29 mouse cellular contexts compared by ENCODE assay signal in the genomic region with DNA sequence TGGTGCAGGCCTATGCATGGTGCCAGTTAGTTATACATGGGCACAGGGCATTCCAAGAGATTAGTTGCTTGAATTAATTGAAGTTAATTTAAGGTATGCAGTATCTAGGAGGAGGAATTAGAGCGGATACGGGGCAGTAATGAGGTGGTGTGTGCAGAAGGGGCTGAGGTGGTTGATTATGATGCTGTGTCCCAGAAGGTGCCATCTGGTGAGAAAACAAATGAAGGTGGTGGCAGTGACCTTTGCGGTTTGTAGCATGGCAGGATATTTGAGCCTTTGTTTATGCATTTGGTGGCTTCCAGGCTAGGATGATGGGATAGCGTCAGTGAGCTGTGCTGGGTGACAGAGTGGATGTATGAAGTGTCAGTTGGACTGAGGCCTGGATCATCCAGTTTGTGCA. TPM values are rescaled to one million over a fixed set of nuclear protein-coding genes. Genes with fewer than 3 reads are reported as not detected.
DNase-seq lines count a peak whose midpoint lies in the region; ATAC-seq and TF ChIP-seq lines count a peak whose summit lies in the region.
"Had no signal": no experiment of that assay in that cellular context is flagged by ENCODE, and none has a peak within 500 bp of the region (broad histone marks: within the 10 kb centered on the region; RNA-seq: fewer than 3 reads in every experiment).

No protein-coding gene starts in this region.

- no peak for DNase-seq in liver
- DNase-seq in lung, postnatal 10 days = peak; percentile 15
- DNase-seq in lung, postnatal 36 days = no peak
- DNase-seq in testis, postnatal 10 days (ENCODE audit: low spot score) = no peak
- no peak for DNase-seq in adrenal gland, postnatal 36 days
- DNase-seq: adrenal gland, adult 2 months; adrenal gland, postnatal 10 days; adrenal gland, postnatal 25 days; B cell, adult 2 months; cerebellum, adult 11 months; cerebellum, adult 18-20 months; cerebellum, adult 8-10 months; cerebellum, adult 9-11 months; cerebellum, postnatal 14 days; cerebellum, postnatal 36 days; embryo, embryonic 11 days had no signal

- peak overlapping the region; percentile 85 for H3K27ac ChIP-seq in liver, embryonic 12.5 days
- peak overlapping the region; percentile 74 for H3K27ac ChIP-seq in testis, adult 2 months (ENCODE audit: control insufficient read depth, insufficient read depth, low read depth, low read length)
- H3K27ac ChIP-seq: embryonic facial prominence, embryonic 13.5 days; embryonic facial prominence, embryonic 15.5 days; forebrain, embryonic 10.5 days; forebrain, embryonic 12.5 days had no signal

- no peaks in the 10 kb centered on the region for H3K9me3 ChIP-seq in liver, embryonic 12.5 days (replicated peaks)
- H3K9me3 ChIP-seq: embryonic facial prominence, embryonic 13.5 days; embryonic facial prominence, embryonic 15.5 days; forebrain, embryonic 10.5 days; forebrain, embryonic 12.5 days; G1E had no signal

- no peak for TF ChIP-seq POLR2A in testis, adult 2 months (IDR thresholded peaks at IDR 0.05; ENCODE audit: control insufficient read depth, low read depth, low read length)

- H3K4me3 ChIP-seq in liver, embryonic 12.5 days = no peak overlapping the region
- H3K4me3 ChIP-seq in testis, adult 2 months (ENCODE audit: control insufficient read depth, low read depth, low read length) = no peak overlapping the region
- H3K4me3 ChIP-seq: embryonic facial prominence, embryonic 13.5 days; embryonic facial prominence, embryonic 15.5 days; erythroblast, embryonic 14.5 days; forebrain, embryonic 10.5 days; forebrain, embryonic 12.5 days had no signal

- H3K4me1 ChIP-seq in liver, embryonic 12.5 days = peaks cover 34% of the 10 kb centered on the region
- H3K4me1 ChIP-seq in testis, adult 2 months (ENCODE audit: control insufficient read depth, insufficient read depth, low read length) = peaks cover 2% of the 10 kb centered on the region; the same call in 1 of the 2 replicates
- H3K4me1 ChIP-seq: embryonic facial prominence, embryonic 13.5 days; embryonic facial prominence, embryonic 15.5 days; forebrain, embryonic 10.5 days; forebrain, embryonic 12.5 days had no signal

- H3K27me3 ChIP-seq in liver, embryonic 12.5 days (replicated peaks) = no peaks in the 10 kb centered on the region
- H3K27me3 ChIP-seq in testis, adult 2 months (ENCODE audit: control insufficient read depth, insufficient read depth, low read length) = no peaks in the 10 kb centered on the region
- H3K27me3 ChIP-seq: embryonic facial prominence, embryonic 13.5 days; embryonic facial prominence, embryonic 15.5 days; forebrain, embryonic 12.5 days had no signal

- H3K36me3 ChIP-seq in liver, embryonic 12.5 days = 0 out of 2 replicates have a peak, but pooled peaks cover 4% of the 10 kb centered on the region
- no peaks in the 10 kb centered on the region for H3K36me3 ChIP-seq in testis, adult 2 months (ENCODE audit: control insufficient read depth, insufficient read depth, low read length)
- H3K36me3 ChIP-seq: embryonic facial prominence, embryonic 13.5 days; embryonic facial prominence, embryonic 15.5 days; forebrain, embryonic 10.5 days; forebrain, embryonic 12.5 days; G1E had no signal

- no peak for ATAC-seq in liver, embryonic 12.5 days
- ATAC-seq: CD4-positive, CD25-positive, alpha-beta regulatory T cell, adult 4 months; forebrain, embryonic 14.5 days; forebrain, embryonic 16.5 days had no signal

- no peak for TF ChIP-seq CTCF in testis, adult 2 months (IDR thresholded peaks at IDR 0.05; ENCODE audit: control insufficient read depth, insufficient read depth, insufficient replicate concordance, low read depth, low read length)

- WGBS in liver, embryonic 12.5 days (ENCODE audit: insufficient replicate concordance) = 90% methylated on average over 4 of the region's 4 CpGs

- peak overlapping the region; percentile 50; the same call in 1 of the 2 replicates for H3K4me2 ChIP-seq in liver, embryonic 12.5 days
- H3K4me2 ChIP-seq: embryonic facial prominence, embryonic 13.5 days; embryonic facial prominence, embryonic 15.5 days; forebrain, embryonic 12.5 days had no signal

- H3K9ac ChIP-seq in liver, embryonic 12.5 days = 0 out of 2 replicates have a peak overlapping the region, but pooled peaks have one; percentile 14
- H3K9ac ChIP-seq: embryonic facial prominence, embryonic 13.5 days; embryonic facial prominence, embryonic 15.5 days; forebrain, embryonic 12.5 days had no signal

RNA-seq across cellular contexts. Expression of a gene that starts 15.8 kb away (rescaled TPM):
- polyA plus RNA-seq in liver, embryonic 12.5 days (2016; fragmentation: Nextera tagmentation; extraction: Ambion mirVana) = 199 and 200 TPM in 2 replicates
- 6.3 and 8.2 TPM in 2 replicates for polyA plus RNA-seq in testis, adult 2 months (2012; rRNA removed)
- total RNA-seq in adrenal gland, postnatal 36 days (2021) = 100 to 1,000 TPM in 1 of 2 experiments, 10 to 100 TPM in 1; 100.0 to 116 TPM

RNA-seq across cellular contexts. Expression of a gene that starts 28.8 kb away (rescaled TPM):
- 0.42 and 0.58 TPM in 2 replicates for polyA plus RNA-seq in liver, embryonic 12.5 days (2016; fragmentation: Nextera tagmentation; extraction: Ambion mirVana)
- polyA plus RNA-seq in testis, adult 2 months (2012; rRNA removed) = 1.1 and 1.2 TPM in 2 replicates
- total RNA-seq in adrenal gland, postnatal 36 days (2021) = not detected
- total RNA-seq: adrenal gland, adult 2 months; adrenal gland, postnatal 10 days; adrenal gland, postnatal 25 days; common myeloid progenitor, adult 5-6 weeks; G1E had no signal
- polyA plus RNA-seq: CD4-positive, CD25-positive, alpha-beta regulatory T cell, adult 4 months; embryonic facial prominence, embryonic 11.5 days; embryonic facial prominence, embryonic 13.5 days; embryonic facial prominence, embryonic 15.5 days; erythroblast, embryonic 14.5 days; forebrain, embryonic 10.5 days; forebrain, embryonic 12.5 days; forebrain, embryonic 16.5 days had no signal

RNA-seq across cellular contexts. Expression of a gene that starts 54.4 kb away (rescaled TPM):
- polyA plus RNA-seq in liver, embryonic 12.5 days (2016; fragmentation: Nextera tagmentation; extraction: Ambion mirVana) = 0.10 and 0.16 TPM in 2 replicates
- 41.4 and 46.4 TPM in 2 replicates for polyA plus RNA-seq in testis, adult 2 months (2012; rRNA removed)
- under 1 TPM; 0.13 to 0.26 TPM for total RNA-seq in adrenal gland, postnatal 36 days (2021)
- total RNA-seq: common myeloid progenitor, adult 5-6 weeks had no signal
- polyA plus RNA-seq: CD4-positive, CD25-positive, alpha-beta regulatory T cell, adult 4 months; embryonic facial prominence, embryonic 11.5 days; embryonic facial prominence, embryonic 13.5 days; embryonic facial prominence, embryonic 15.5 days; forebrain, embryonic 10.5 days; forebrain, embryonic 12.5 days; forebrain, embryonic 14.5 days; G1E had no signal

Comparison
In these comparisons a context has a peak if more than half of its experiments do, and no peak if none do; other contexts are left out.
1. RNA of a gene that starts 15.8 kb away (polyA plus RNA-seq): 199 to 200 TPM in liver, embryonic 12.5 days; 6.3 to 8.2 TPM in testis, adult 2 months; every median in the first group is over 10 times any median in the second.
2. RNA of a gene that starts 54.4 kb away (polyA plus RNA-seq): 41.4 to 46.4 TPM in testis, adult 2 months; 0.10 to 0.16 TPM in liver, embryonic 12.5 days; every median in the first group is over 10 times any median in the second.